Mouse (Mus musculus): ENCODE results near the gene Fcer1g.

Gene Fcer1g

DNA sequence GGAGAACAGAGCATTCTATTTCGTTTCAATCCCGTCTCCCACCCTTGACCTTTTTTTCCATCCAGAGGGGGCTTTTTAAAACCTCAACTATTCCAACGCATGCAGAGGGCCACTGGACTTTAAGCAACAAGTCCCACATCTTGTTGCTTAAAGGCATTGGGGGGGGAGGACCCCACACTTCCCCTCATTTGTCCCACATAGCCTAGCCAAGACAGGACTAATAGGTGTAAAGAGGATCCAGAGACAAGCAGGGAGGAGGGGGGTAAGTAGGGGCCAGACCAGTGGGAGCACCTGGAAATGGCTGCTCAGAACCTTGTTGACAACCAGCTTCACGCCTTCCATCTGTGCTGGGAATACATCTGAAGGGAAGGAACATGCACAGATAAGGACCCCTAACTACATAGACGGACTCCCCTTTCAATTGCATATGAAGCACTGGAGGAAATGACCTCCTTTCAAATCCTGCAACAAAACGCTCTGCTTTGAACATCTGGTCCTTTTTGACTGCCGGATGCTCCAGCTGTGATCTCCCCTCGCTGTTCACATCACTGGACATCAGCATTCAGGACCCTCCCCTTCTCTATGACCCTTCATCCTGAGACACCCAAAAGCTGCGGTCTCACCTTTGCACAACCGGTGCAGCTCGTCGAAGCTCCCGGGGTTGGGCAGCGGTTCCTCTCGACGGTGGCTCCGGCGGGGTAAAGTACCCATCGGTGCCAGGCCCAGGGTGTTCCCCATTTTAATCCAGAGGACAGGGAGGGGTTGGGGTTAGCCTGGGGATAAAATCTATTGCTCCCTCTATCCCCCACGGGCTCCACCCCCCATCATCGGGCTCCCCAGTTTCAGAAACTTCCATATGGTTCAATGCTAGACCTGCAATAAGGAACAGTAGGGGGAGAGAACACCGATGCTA lies 12.6 kb downstream of the Fcer1g start:
- intact Hi-C loops (cut with DNase I), result loop anchor here (1.0 to 2.0 kb wide), 2 partner anchors 36 to 57 kb away; no protein-coding TSS in a partner anchor

DNA sequence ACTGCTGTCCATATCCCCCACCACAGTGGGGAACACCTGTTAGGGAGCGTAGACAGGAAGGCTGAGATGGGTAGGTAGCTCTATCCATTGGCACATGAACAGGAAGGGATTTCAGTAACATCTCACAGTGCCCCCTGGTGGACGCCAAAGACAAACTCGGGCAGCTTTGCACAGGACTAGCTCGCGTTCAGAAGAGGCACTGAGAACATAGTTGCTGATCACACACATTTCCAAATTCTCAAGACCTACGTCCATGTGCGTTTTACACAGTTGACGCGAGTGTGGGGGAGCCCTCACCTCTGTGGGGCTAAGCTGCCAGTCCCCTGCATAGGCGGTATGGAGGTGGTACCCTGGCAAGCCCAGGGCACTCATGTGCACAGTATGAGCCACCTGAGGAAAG lies 13.3 kb downstream of the Fcer1g start:
- intact Hi-C loops (cut with DNase I), result loop anchor here (1.0 to 2.0 kb wide), 2 partner anchors 56 to 103 kb away; no protein-coding TSS in a partner anchor

DNA sequence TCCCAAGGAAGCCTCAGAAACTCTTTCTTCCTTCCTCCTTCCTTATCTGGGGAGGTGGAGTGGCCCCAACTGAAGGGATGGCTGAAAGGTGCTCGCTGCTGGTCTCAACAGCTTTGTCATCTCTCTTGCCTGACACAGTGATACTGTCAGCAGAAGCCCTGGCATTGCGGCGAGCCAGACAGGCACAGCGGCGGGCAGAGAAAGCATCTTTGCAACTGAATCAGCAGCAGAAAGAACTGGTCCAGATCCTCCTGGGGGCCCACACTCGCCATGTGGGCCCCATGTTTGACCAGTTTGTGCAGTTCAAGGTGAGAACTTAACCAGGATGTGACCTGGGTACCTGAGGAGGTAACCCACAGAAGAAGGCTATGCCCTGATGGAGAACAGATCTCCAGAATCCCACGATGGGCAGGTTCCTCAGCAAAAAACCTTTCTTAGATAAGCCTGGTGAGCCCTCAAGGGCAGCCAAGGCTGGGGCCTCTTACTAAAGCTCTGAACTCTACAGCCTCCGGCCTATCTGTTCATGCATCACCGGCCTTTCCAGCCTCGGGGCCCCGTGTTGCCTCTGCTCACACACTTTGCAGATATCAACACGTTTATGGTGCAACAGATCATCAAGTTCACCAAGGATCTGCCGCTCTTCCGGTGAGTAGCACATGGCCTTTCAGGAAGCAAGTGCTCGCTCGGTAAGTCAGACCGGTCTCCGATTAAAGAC lies 17.8 kb downstream of the Fcer1g start:
- intact Hi-C loops (cut with DNase I), result no loop called here

DNA sequence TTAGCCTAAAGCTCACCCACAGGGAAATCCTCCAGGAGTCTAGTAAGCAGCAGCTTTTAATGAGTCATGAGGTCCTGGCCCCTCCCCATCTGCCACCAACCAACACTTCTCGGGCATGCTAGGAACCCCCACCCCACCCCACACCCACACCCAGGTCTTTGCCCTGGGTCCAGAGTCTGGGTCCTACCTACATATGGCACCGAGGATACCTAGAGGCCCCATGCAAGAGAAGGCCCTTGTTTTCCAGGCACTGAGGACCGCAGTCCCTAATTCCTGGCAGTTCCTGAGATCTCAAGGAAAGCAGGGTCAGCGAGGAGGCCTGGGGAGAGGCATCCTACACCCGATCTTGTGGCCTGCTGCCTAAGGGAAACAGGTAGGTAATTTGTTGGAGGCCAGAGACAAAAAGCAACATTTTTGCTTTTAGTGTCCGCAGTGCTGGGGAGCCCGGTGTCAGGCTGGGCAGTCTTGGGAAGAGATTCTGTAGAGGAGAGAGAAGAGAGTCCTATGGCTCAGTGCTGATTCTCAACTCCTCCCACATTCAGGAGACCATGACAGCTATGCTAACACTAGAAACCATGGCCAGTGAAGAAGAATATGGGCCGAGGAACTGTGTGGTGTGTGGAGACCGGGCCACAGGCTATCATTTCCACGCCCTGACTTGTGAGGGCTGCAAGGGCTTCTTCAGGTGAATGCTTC lies 20.2 kb downstream of the Fcer1g start, which contains the start of gene Nr1i3:
TSS of gene Nr1i3 (plus strand) at position 170 of the 696 bp plus-strand sequence.
- intact Hi-C loops (cut with DNase I), result no loop called here

DNA sequence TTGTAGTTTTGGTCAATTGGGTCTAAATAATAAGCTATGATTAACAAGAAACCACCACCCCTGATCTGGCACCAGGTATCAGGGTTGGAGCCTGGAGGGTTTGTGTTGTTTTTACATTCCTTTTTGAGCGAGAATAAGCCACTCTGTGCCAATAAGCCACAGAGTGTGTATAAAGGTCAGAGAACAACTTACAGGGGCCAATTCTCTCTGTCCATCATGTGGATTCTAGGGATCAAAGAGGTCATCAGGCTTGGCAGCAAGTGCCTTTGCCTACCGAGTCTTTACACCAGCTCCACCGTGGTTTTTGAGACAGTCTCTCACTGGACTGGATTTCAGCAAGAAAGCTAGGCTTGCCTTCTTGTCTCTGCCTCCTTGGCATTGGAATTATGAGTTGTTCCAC lies 21.3 kb downstream of the Fcer1g start:
- intact Hi-C loops (cut with DNase I), result no loop called here

DNA sequence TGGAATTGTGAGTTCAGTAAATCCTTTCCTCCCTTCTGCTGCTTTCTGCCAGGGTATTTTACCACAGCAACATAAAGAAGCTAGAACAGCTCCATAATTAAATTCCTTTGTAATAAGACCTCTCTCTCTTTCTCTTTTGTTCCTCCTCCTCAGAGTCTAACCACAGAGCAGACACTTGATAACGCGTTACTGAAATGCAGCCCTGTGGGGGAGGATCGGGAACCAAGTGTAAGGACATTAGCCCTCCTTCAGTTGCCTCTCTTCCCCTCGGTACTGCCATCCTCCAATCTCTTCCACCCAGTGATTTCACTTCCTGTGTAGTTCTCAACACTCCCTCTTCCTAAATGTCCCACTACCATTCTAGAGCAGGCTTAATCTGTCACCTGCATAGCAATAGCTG lies 24.8 kb downstream of the Fcer1g start:
- intact Hi-C loops (cut with DNase I), result loop anchor here (5.0 kb wide), 1 partner anchor 37 kb away; no protein-coding TSS in a partner anchor

DNA sequence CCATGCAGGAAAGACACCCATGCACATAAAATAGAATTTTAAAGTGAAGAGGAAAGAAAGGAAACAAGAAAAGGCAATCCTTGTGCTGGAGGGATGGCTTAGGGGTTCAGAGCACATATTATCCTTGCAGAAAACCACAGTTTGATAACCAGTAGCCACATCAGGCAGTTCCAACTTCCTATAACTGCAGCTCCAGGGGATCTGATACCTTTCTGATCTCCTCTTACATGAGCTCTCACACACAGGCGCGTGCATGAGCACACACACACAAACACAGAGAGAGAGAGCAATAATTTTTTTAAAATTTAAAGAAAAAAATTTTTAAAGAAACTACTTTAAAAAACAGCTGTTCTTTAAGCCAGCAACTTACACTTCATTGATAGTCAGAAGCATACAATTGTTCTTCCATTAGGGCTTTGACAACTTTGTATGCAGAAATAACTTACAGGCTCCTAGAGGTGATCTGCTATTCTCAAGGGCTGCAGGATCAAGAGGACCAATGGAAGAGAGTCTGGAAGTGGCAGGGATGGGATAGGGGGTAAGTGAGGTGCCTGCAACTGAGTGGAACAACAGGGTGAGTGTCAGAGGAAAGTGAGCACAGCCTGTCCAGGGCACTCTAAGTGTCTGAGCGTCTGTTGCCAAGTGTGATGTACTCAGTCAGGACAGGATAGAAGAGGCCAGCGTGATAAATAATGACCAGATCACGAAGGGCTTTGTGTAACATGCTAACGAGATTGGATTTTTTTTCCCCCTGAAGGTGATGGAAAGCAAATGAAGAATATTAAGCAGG lies 28.3 kb downstream of the Fcer1g start:
- intact Hi-C loops (cut with DNase I), result loop anchor here (5.0 kb wide), 1 partner anchor 34 kb away; no protein-coding TSS in a partner anchor

DNA sequence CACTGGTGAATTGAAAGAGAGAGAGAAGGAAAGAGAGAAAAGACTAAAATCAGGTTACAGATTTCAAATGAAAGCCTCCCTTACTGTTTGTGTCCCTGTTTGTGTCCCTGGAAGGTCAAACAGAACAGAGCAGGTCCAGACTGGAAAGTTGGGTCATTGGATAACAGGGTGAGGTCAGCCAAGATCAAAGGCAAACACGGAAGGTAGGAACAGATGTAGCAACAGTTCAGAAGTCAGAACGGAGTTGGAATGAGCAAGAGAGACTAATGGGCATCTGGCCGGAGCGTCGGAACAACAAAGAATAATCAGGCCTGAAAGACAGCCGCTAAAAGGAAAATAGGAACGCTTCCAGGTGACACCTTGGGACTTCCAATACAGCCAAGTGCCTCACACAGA lies 29.9 kb downstream of the Fcer1g start:
- intact Hi-C loops (cut with DNase I), result no loop called here

DNA sequence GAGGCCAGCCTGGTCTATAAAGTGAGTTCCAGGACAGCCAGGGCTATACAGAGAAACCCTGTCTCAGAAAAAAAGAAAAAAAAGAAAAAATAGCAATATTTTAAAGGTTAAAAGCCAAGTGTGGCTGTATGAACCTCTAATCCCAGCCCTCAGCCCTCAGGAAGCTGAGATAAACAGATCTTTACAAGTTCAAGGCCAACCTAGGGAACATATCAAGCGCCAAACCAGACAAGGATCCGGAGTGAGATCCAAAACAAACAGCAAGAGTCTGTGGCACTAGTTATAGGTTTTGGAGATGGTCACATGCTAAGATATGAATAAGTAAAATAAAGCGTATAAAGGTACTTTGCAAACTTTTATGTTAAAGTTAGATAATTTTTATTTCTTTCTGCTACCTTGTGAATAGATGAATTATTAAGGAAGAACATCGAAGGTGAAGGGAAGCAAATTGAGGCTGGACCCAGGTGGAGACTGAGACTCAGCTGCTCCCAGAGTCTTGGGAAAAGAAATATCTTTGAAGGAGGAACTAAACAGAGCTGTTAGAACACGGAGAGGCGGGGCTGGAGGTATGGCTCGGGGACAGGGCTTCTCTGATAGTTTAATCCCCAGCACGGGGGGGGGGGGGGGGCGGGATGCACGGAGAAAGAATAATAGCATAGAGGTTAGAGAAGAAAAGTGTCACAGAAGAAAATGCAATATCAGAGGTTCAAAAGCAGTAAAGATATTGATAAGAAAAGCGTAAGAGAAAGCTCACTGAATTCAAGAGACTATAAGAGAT lies 30.5 kb downstream of the Fcer1g start:
- intact Hi-C loops (cut with DNase I), result no loop called here

DNA sequence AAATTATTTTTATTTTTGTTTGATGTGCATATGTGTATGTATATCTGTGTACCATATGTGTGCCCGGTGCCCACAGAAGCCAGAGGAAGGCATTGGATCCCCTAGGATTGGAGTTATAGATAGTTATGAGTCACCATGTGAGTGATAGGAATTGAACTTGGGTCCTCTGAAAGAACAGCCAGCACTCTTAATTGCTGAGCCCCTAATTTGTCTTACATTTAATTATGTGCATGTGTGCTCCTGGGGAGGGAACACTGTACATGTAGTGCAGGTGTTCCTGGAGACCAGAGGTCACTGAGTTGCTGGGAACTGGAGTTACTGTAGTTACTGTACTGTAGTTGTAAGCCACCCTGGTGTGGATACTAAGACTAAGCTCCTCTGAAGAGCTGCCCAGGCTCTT lies 33.4 kb downstream of the Fcer1g start:
- intact Hi-C loops (cut with DNase I), result no loop called here

DNA sequence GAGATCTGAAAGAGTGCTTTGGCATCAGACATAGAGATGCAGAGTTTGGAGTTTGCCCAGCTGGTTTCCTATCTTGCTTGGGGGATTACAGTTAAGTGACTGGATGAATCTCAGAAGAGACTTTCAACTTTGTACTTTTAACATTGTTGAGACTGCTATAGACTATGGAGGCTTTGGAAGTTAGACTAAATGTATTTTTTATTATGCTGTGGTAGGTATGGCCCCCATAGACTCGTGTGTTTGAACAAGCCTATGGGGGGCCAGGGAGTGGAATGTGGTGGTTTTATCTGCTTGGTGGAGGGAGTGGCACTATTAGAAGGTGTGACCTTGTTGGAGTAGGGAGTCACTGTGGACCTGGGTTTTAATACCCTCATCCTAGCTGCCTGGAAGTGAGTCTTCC lies 34.6 kb downstream of the Fcer1g start:
- intact Hi-C loops (cut with DNase I), result no loop called here

DNA sequence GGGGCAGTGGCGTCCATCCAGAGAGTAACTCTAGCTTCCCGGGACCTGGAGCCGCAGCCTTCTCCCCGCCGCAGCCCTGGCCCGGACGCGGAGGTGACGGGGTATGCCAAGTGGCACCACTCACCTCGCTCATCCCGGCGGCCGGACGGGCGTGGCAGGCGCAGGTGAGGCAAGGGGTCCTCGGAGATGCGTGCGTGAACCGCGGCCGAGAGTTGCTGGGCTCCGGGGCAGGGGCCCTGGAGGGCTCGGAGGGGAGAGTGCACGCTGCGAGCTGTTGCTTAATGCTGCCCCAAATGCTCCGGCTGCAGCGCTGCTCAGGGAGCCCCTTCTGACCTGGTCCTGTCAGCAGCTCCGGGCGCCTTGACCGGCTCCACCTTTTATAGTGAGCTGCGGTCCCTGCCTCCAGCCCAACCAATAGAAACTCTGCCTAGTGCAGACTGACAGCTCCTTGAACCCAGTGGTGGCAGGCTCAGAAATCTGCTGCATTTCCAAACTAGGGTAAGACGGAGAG lies 38.2 kb downstream of the Fcer1g start, which contains the start of gene Pcp4l1:
TSS of gene Pcp4l1 (minus strand) at position 382 of the 511 bp plus-strand sequence.
- intact Hi-C loops (cut with DNase I), result no loop called here

DNA sequence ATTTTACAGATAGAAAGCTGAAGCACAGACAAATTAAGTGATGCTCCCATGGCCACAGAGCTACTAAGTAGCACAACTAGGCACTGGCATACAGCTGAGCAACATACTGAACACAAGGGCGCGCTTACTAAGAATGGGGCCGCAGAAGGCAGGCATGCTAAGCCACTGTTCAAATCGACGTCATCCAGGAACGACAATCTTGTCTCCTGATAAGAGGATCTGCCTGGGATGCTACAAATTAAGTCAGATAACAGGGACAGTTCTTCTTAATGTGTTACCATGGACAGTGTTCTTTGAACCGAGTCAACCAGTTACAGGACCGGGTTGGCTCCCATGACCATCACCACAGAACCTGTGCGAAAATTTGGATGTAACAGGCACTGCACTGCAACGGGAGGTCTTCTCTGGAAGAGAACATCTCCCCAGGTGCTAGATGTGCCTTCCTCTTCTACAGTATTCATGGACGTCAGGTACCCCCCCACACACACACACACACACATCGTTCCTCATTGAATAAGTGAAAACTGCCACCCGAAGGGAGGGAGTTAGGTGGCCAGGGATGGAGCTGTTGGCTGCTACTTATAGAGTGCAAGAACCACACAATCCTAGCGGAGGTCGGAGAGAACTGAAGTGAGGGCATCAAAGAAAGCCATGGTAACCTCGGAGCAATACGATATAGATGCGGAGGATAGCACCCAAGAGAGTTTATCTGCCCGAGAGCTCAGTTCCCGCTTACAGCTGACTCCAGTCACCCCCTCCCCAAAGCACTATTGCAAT lies 38.9 kb downstream of the Fcer1g start:
- intact Hi-C loops (cut with DNase I), result no loop called here

DNA sequence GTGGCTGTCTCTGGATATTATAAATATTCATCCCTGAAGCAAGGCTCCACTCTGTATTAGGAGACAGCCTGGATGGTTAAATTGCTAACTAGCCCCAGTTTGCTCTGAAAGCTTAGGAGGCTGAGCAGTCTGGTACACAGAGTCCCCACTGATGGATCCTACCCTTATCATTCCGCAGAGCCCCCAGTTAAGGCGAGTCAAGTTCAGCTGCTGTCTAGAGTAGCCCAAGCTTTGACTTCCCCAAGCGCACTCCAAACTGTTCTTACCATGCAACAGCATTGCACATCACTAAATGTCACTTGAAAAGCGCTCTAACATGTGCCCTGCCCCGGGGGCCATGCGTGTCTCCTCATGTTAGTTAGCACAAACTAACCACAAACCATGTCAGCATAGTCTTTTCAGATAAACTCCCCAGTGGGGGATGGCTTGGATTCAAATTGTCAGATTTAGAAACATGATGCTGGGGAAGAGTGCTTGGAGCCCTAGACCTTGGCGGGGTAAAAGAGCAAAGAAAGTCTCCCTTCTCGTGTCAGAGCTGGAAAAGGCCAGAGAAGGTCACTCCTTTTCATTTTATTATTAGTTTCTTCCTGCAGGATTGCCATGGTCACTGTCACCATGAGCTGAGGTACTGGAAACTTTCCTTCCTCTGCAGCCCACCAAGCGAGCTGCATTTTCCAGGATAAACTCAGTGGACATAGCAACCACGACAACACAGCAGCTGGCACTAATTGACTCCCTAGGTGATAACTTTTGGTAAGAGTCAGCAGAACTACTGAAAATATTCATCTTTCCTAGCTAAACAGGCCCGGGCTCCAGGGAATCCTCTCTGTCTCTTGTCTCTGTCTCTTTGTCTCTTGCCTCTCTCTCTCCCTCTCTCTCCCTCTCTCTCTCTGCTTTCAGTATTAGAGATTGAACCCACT lies 40.0 kb downstream of the Fcer1g start:
- intact Hi-C loops (cut with DNase I), result no loop called here

DNA sequence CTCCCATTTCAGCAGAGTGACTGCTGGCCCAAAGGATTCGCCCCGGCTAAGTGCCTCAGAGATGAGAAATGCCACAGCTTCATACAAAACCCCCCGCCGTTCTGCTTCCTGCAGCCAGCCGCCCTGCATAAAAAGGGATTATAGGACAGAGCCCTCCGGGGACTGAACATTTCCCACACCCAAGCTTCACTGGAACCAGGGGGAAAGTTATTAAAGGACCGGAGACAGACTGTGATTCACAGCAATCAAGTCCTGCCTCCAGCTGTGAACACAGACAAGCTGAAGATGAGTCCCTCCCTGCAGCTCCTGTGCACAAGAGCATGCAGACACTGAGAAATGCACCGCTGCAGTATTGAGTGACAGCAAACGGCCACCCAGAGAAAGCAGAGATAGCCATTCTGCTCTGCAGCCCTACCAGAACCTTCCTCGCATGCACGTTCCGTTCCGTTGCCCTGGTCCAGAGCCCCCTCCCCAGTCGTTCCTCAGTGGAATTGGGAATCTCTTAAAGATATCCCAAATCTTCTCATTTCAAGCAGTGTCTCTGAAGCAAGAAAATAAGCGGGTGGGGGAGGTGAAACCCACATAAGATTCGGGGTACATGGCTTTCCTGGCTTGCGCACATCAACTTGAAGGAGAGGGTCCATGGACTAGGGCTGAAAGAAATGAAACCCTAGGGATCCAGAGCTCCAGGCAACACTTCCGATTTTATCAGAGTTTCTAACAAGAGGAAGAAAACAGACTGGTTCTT lies 40.9 kb downstream of the Fcer1g start:
- intact Hi-C loops (cut with DNase I), result no loop called here

DNA sequence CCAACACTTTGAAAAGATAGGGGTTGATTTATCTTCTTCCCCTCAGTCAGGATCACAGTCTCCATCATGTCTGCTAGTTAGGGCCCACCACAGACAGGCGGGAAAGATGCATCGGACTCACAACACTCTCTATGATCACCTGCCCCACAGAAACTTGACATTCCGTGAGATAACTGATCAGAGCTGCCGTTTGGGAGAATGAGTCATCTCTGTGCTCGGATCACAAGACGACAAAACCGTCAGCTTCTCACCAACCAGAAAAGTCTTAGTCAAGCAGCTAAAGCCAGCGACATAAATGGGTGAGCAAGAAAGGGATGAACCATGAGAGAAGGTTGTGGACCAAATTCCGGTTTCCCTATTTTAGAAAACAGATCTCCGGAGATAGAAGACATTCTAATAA lies 41.9 kb downstream of the Fcer1g start:
- intact Hi-C loops (cut with DNase I), result no loop called here

DNA sequence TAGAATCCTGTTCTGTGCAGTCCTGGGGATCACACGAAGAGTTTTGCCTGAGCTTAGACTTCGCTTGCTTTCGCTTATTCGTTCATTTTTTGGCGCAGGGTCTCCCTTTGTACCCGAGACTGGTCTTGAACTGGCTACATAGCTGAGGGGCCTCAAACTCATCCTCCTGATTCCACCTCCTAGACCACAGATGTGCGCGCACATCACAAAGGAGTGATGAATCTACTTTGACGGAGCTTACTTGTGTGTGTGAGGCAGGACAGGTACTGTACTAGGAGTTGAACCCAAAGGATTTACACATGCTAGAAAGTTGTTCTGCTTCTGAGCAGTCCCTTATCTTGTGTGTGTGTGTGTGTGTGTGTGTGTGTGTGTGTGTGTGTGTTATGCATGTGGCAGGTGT lies 43.3 kb downstream of the Fcer1g start:
- intact Hi-C loops (cut with DNase I), result no loop called here

Data from adrenal gland (tissue).